Mouse (Mus musculus) lung, embryonic 15.5 days (tissue): Measurements from ENCODE around the gene Shisa3. TPM values are rescaled to one million over a fixed set of nuclear protein-coding genes. Genes with fewer than 3 reads are reported as not detected.

Experiments
- ATAC-seq: fragments of 200-750 bp; cut with Nextera tagmentation; 2 replicates; pipeline ENCODE4 v1.8.0; 2017; ENCODE audit warnings: moderate number of reproducible peaks, borderline replicate concordance; ENCODE audit not compliant: low FRiP score, low TSS enrichment; ENCODE audit errors: extremely low read depth
- H3K27ac ChIP-seq: fragments of 300-500 bp; sonication (generic); 2 replicates; pipeline ENCODE4 v1.5.1; 2015; ENCODE audit warnings: moderate library complexity, mild to moderate bottlenecking, inconsistent platforms
- H3K27me3 ChIP-seq: fragments of 300-500 bp; sonication (generic); 2 replicates; pipeline ENCODE4 v1.6.1; 2015; ENCODE audit warnings: inconsistent platforms
- H3K36me3 ChIP-seq: fragments of 300-500 bp; sonication (generic); 2 replicates; pipeline ENCODE4 v1.6.1; 2015; ENCODE audit warnings: inconsistent platforms
- H3K4me1 ChIP-seq: fragments of 300-500 bp; sonication (generic); 2 replicates; pipeline ENCODE4 v1.6.1; 2015; ENCODE audit warnings: inconsistent platforms
- H3K4me2 ChIP-seq: fragments of 300-500 bp; sonication (generic); 2 replicates; pipeline ENCODE4 v1.6.1; 2015; ENCODE audit warnings: inconsistent platforms, mild to moderate bottlenecking, moderate library complexity
- H3K4me3 ChIP-seq: fragments of 300-500 bp; sonication (generic); 2 replicates; pipeline ENCODE4 v1.5.1; 2015; ENCODE audit warnings: mild to moderate bottlenecking, inconsistent platforms
- H3K9ac ChIP-seq: fragments of 300-500 bp; sonication (generic); 2 replicates; pipeline ENCODE4 v1.6.1; 2015; ENCODE audit warnings: inconsistent platforms
- H3K9me3 ChIP-seq: fragments of 300-500 bp; sonication (generic); 2 replicates; pipeline ENCODE4 v1.6.1; 2016; ENCODE audit warnings: inconsistent platforms
- WGBS: fragments of 180-500 bp; shearing (Covaris S2); methylation state at CpG from one replicate; pipeline ENCODE4 v1.1.7; 2015; 5-methylcytosine and 5-hydroxymethylcytosine counted together
- polyA plus RNA-seq: library from polyadenylated mRNA; unstranded; fragments of >200 nt; fragmentation: Nextera tagmentation; extraction: Ambion mirVana; gene quantifications from 2 replicates; pipeline ENCODE4 v1.2.1, GENCODE M21; 2015

Shisa3 gene
- polyA plus RNA-seq, 1 experiment from 2014 or later, result 3.1 TPM

- no peak overlapping the region for H3K27ac ChIP-seq
- H3K4me3 ChIP-seq, result peak overlapping the region; percentile 48
- H3K4me1 ChIP-seq, result peaks cover 26% of the 10 kb centered on the region
- WGBS, result 2% methylated on average over 66 of the region's 66 CpGs
- H3K4me2 ChIP-seq, result peak overlapping the region; percentile 97
- H3K9me3 ChIP-seq, result no peaks in the 10 kb centered on the region
- ATAC-seq, result peak; percentile 33; the same call in 1 of the 2 replicates
- no peaks in the 10 kb centered on the region for H3K36me3 ChIP-seq
- peak overlapping the region; percentile 43; the same call in 1 of the 2 replicates for H3K9ac ChIP-seq
- H3K27me3 ChIP-seq, result peaks cover 73% of the 10 kb centered on the region
Measured at GRCm38 (mm10) chr5:67606916-67607803, 522 bp upstream of the Shisa3 start.

- Histone ChIP-seq H3K9me3 (no peaks in the 10 kb centered on the region), H3K27ac (no peak overlapping the region), H3K36me3 (no peaks in the 10 kb centered on the region), H3K4me2 (peak overlapping the region; percentile 97), H3K4me3 (peak overlapping the region; percentile 48), H3K9ac (peak overlapping the region; percentile 43), H3K4me1 (peaks cover 26% of the 10 kb centered on the region), H3K27me3 (peaks cover 64% of the 10 kb centered on the region)
- peak; percentile 16; the same call in 1 of the 2 replicates for ATAC-seq
- WGBS, result 10% methylated on average over 31 of the region's 31 CpGs
Measured at GRCm38 (mm10) chr5:67608674-67609519, 1.2 kb downstream of the Shisa3 start.

GRCm38 (mm10) chr5:67609520-67609837 lies 1.8 kb downstream of the Shisa3 start:
- H3K4me3 ChIP-seq, result peak overlapping the region; percentile 6; the same call in 1 of the 2 replicates
- H3K27ac ChIP-seq, result no peak overlapping the region
- H3K27me3 ChIP-seq, result peaks cover 63% of the 10 kb centered on the region
- H3K4me1 ChIP-seq, result peaks cover 26% of the 10 kb centered on the region
- H3K4me2 ChIP-seq, result peak overlapping the region; percentile 97
- 18% methylated on average over 2 of the region's 2 CpGs for WGBS
- ATAC-seq, result 0 out of 2 replicates have a peak, but pooled peaks have one; percentile 24
- H3K9ac ChIP-seq, result no peak overlapping the region
- no peaks in the 10 kb centered on the region for H3K36me3 ChIP-seq
- no peaks in the 10 kb centered on the region for H3K9me3 ChIP-seq

- Histone ChIP-seq H3K27me3 (no peaks in the 10 kb centered on the region), H3K4me2 (no peak overlapping the region), H3K36me3 (0 out of 2 replicates have a peak, but pooled peaks cover 11% of the 10 kb centered on the region), H3K9ac (no peak overlapping the region), H3K4me3 (no peak overlapping the region), H3K27ac (no peak overlapping the region), H3K4me1 (no peaks in the 10 kb centered on the region), H3K9me3 (no peaks in the 10 kb centered on the region)
- no peak for ATAC-seq
- WGBS, result 81% methylated on average over 12 of the region's 12 CpGs
Measured at GRCm38 (mm10) chr5:67621230-67621629, 13.5 kb downstream of the Shisa3 start.

- peaks cover 5% of the 10 kb centered on the region for H3K4me1 ChIP-seq
- H3K27me3 ChIP-seq, result no peaks in the 10 kb centered on the region
- H3K9ac ChIP-seq, result no peak overlapping the region
- H3K4me3 ChIP-seq, result no peak overlapping the region
- peak; percentile 19; the same call in 1 of the 2 replicates for ATAC-seq
- WGBS, result 41% methylated on average over 9 of the region's 9 CpGs
- H3K9me3 ChIP-seq, result no peaks in the 10 kb centered on the region
- no peak overlapping the region for H3K4me2 ChIP-seq
- H3K36me3 ChIP-seq, result 0 out of 2 replicates have a peak, but pooled peaks cover 4% of the 10 kb centered on the region
- peak overlapping the region; percentile 24; the same call in 1 of the 2 replicates for H3K27ac ChIP-seq
Measured at GRCm38 (mm10) chr5:67628180-67628940, 20.7 kb downstream of the Shisa3 start.

- H3K27ac ChIP-seq, result no peak overlapping the region
Measured at GRCm38 (mm10) chr5:67629440-67629839, 21.8 kb downstream of the Shisa3 start.

GRCm38 (mm10) chr5:67629861-67630260 lies 22.2 kb downstream of the Shisa3 start:
- WGBS, result 82% methylated on average over 6 of the region's 6 CpGs
- Histone ChIP-seq H3K9me3 (no peaks in the 10 kb centered on the region), H3K4me3 (no peak overlapping the region), H3K27ac (no peak overlapping the region), H3K36me3 (no peaks in the 10 kb centered on the region), H3K4me2 (no peak overlapping the region), H3K4me1 (peaks cover 18% of the 10 kb centered on the region), H3K9ac (no peak overlapping the region), H3K27me3 (no peaks in the 10 kb centered on the region)
- ATAC-seq, result no peak

More at GRCm38 (mm10) chr5:67629440-67629839, 21.8 kb downstream of the Shisa3 start:
- H3K27me3 ChIP-seq, result no peaks in the 10 kb centered on the region
- H3K9me3 ChIP-seq, result no peaks in the 10 kb centered on the region
- no peak for ATAC-seq
- peaks cover 16% of the 10 kb centered on the region for H3K4me1 ChIP-seq
- WGBS, result 59% methylated on average over 7 of the region's 7 CpGs
- H3K9ac ChIP-seq, result no peak overlapping the region
- no peaks in the 10 kb centered on the region for H3K36me3 ChIP-seq
- H3K4me2 ChIP-seq, result no peak overlapping the region
- no peak overlapping the region for H3K4me3 ChIP-seq

- Histone ChIP-seq H3K4me3 (no peak overlapping the region), H3K4me1 (peaks cover 18% of the 10 kb centered on the region), H3K27ac (no peak overlapping the region), H3K9ac (no peak overlapping the region), H3K27me3 (no peaks in the 10 kb centered on the region), H3K36me3 (no peaks in the 10 kb centered on the region), H3K9me3 (no peaks in the 10 kb centered on the region), H3K4me2 (no peak overlapping the region)
- no peak for ATAC-seq
- WGBS, result 94% methylated on average over 12 of the region's 12 CpGs
Measured at GRCm38 (mm10) chr5:67631261-67631660, 23.6 kb downstream of the Shisa3 start.

- 36% methylated on average over 7 of the region's 7 CpGs for WGBS
- no peak for ATAC-seq
- H3K27ac ChIP-seq, result peak overlapping the region; percentile 42
Measured at GRCm38 (mm10) chr5:67633138-67633782, 25.6 kb downstream of the Shisa3 start.

GRCm38 (mm10) chr5:67633831-67634268 lies 26.2 kb downstream of the Shisa3 start:
- Histone ChIP-seq H3K9ac (no peak overlapping the region), H3K4me3 (no peak overlapping the region), H3K4me1 (peaks cover 14% of the 10 kb centered on the region), H3K27me3 (no peaks in the 10 kb centered on the region), H3K4me2 (no peak overlapping the region), H3K9me3 (no peaks in the 10 kb centered on the region), H3K27ac (peak overlapping the region; percentile 42), H3K36me3 (peaks cover 4% of the 10 kb centered on the region; the same call in 1 of the 2 replicates)
- peak; percentile 81; the same call in 1 of the 2 replicates for ATAC-seq
- 17% methylated on average over 10 of the region's 10 CpGs for WGBS

More at GRCm38 (mm10) chr5:67633138-67633782, 25.6 kb downstream of the Shisa3 start:
- Histone ChIP-seq H3K4me1 (peaks cover 16% of the 10 kb centered on the region), H3K36me3 (peaks cover 4% of the 10 kb centered on the region; the same call in 1 of the 2 replicates), H3K4me2 (no peak overlapping the region), H3K4me3 (no peak overlapping the region), H3K27me3 (no peaks in the 10 kb centered on the region), H3K9me3 (no peaks in the 10 kb centered on the region), H3K9ac (no peak overlapping the region)
